Mouse (Mus musculus) cerebellum, adult (tissue): ENCODE results near the gene Foxo3.

Experiments used
- ATAC-seq: cut with Nextera tagmentation; 2 replicates; pipeline ENCODE4 v1.9.2; 2017; ENCODE audit warnings: mild to moderate bottlenecking, moderate library complexity, mixed read lengths; ENCODE audit not compliant: insufficient number of reproducible peaks, low FRiP score, low TSS enrichment

Foxo3 gene

DNA sequence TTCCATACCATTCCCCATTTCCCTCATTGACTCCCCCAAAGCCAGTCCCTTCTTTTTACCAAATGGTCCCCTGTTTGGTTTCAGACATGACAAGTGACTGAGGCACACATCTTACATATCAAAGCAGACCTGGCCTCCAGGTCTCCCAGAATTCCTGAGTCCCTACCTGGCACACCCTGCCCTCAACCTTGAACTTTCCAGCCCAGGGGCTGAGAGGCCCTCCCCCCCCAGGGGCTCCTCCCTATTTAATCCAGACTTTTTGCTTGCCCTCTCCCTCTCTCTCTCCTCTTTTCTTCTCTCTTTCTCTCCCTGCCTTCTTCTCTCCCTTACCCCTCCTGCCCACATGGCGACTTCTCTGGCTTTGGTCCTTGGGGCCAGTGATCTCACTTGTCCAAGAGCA, 133.8 kb downstream of the Foxo3 start:
- no peak for ATAC-seq

GRCm38 (mm10) chr10:42142081-42142480, 134.5 kb downstream of the Foxo3 start:
- ATAC-seq: no peak

- ATAC-seq: no peak
Measured at GRCm38 (mm10) chr10:42139749-42140148, 136.8 kb downstream of the Foxo3 start.

- ATAC-seq: no peak
Measured at GRCm38 (mm10) chr10:42134759-42135702, 141.5 kb downstream of the Foxo3 start.
